Mouse (Mus musculus): ENCODE results near the gene Phlda1.

DNA sequence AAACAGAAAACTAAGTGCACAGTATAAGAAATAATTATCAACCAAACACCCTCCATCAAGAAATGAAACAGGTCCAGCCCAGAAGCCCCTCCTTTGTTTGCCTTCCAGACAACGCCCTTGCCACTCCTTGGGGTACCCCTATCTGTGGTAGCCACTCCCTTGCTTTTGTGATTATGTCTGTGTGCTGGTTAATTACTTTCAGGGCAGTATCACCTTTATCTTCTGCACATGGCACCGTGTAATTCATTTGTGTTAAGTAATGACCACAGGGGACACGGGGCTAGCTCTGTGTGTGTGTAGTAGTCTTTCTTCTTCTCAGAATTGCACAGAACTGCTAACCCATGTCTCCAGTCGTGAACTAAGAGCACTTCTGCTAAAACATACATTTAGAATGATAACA, 39.6 kb downstream of the Phlda1 start:
- TF ChIP-seq GATA1 (IDR thresholded peaks at IDR 0.05; ENCODE audit: borderline replicate concordance, low read length) (no peak), FLI1 (IDR thresholded peaks at IDR 0.05; ENCODE audit: low read length) (no peak)
